Mouse (Mus musculus): ENCODE data around the gene Rbm34. TPM values are rescaled to one million over a fixed set of nuclear protein-coding genes. Genes with fewer than 3 reads are reported as not detected.
A peak's percentile ranks its signal among the peaks of the same experiment; 100 is the strongest.

The Rbm34 gene
- polyA plus RNA-seq, 1 experiment from 2014 or later: 11.7 TPM

DNA sequence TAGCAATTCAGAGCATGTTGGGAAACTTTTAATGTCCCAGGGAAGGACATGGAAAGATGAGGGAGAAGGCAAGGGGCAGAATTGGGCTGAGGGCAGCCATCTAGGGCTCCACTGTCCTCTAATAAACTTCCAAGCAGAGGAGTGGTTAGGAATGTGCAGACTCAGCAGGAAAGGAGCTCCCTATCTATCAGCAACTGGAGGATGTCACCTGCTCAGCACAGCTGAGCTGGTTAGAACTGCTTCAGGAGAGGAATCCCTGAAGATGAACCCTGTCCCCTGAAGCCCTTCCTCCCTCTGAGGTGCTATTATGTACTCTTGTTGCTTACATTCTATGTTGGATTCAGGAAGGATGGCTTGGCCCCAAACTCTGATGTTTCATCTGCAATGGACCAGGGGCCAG lies 42.8 kb downstream of the Rbm34 start:
- H3K9ac ChIP-seq (ENCODE audit: low read length): no peak overlapping the region
- H3K36me3 ChIP-seq (ENCODE audit: control insufficient read depth, insufficient read depth, low read length): peaks cover 59% of the 10 kb centered on the region
- peaks cover 4 to 22% of the 10 kb centered on the region in 2 experiments; a peak in 3 of 4 replicates for H3K4me1 ChIP-seq (ENCODE audit: control insufficient read depth in 2 of 2, insufficient read depth in 2 of 2, low read length in 2 of 2)
- H3K27ac ChIP-seq (replicated peaks in 1 of 2; ENCODE audit: control insufficient read depth in 1 of 2, insufficient read depth in 1 of 2, low read depth in 2 of 2, low read length in 2 of 2): no peak overlapping the region
- H3K4me2 ChIP-seq (ENCODE audit: low read length): no peak overlapping the region
- no peaks in the 10 kb centered on the region for H3K27me3 ChIP-seq (ENCODE audit: control insufficient read depth, insufficient read depth, low read length)
- ATAC-seq (ENCODE audit: insufficient number of reproducible peaks, insufficient read depth, low FRiP score, low read depth): no peak
- H3K9me3 ChIP-seq (ENCODE audit: control insufficient read depth, low read length): no peaks in the 10 kb centered on the region
- no peak overlapping the region for H3K4me3 ChIP-seq (ENCODE audit: control insufficient read depth in 1 of 2, insufficient read depth in 1 of 2, low read depth in 1 of 2, low read length in 2 of 2)

DNA sequence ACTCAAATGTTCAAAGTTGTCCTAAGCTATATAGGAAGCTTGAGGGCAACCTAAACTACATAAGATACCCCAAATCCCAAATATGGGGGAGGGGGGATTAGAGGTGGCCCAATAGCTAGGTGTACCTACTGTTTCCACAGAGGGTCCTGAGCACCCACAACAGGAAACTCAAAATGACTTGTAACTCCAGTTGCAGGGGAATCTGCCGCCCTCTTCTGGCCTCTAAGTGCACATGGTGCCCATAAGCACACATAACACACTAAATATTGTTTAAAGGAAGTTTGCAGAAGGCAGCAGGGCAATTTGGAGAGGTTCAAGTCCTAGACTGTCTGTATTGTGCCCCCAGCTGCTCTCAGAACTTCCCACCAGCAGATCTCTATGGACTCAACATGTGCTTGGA lies 43.8 kb downstream of the Rbm34 start:
- Histone ChIP-seq H3K9ac (ENCODE audit: low read length) (no peak overlapping the region), H3K36me3 (ENCODE audit: control insufficient read depth, insufficient read depth, low read length) (peaks cover 50% of the 10 kb centered on the region), H3K4me2 (ENCODE audit: low read length) (no peak overlapping the region), H3K27ac (replicated peaks in 1 of 2; ENCODE audit: control insufficient read depth in 1 of 2, insufficient read depth in 1 of 2, low read depth in 2 of 2, low read length in 2 of 2) (no peak overlapping the region), H3K4me1 (ENCODE audit: control insufficient read depth in 2 of 2, insufficient read depth in 2 of 2, low read length in 2 of 2) (peaks cover 4 to 15% of the 10 kb centered on the region in 2 experiments; a peak in 3 of 4 replicates), H3K27me3 (ENCODE audit: control insufficient read depth, insufficient read depth, low read length) (no peaks in the 10 kb centered on the region), H3K9me3 (ENCODE audit: control insufficient read depth, low read length) (no peaks in the 10 kb centered on the region), H3K4me3 (ENCODE audit: control insufficient read depth in 1 of 2, insufficient read depth in 1 of 2, low read depth in 1 of 2, low read length in 2 of 2) (no peak overlapping the region)
- 52% methylated on average over 1 of the region's 1 CpGs for WGBS
- no peak for ATAC-seq (ENCODE audit: insufficient number of reproducible peaks, insufficient read depth, low FRiP score, low read depth)

DNA sequence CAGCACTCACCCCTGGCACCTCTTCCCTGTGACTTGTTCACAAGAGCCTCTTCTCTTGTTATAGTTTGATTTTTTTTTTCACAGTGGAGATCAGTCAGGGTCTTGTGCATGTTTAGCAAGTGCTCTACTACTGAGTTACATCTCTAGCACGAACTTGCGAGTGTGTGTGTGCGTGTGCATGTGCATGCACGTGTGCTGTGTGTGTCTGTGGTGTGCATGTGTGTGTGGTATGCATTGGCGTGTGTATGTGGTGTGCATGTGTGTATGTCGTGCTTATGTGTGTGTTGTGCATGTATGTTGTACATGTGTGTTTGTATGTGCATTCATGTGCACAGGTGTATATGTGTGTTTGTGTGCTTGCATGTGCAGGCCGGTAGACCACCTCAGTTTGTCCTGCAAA lies 47.9 kb downstream of the Rbm34 start:
- no peak overlapping the region for H3K4me3 ChIP-seq (ENCODE audit: control insufficient read depth in 1 of 2, insufficient read depth in 1 of 2, low read depth in 1 of 2, low read length in 2 of 2)
- H3K27ac ChIP-seq (replicated peaks in 1 of 2; ENCODE audit: control insufficient read depth in 1 of 2, insufficient read depth in 1 of 2, low read depth in 2 of 2, low read length in 2 of 2): no peak overlapping the region; a peak in 1 of 4 replicates
- no peak for ATAC-seq (ENCODE audit: insufficient number of reproducible peaks, insufficient read depth, low FRiP score, low read depth)
- no peak overlapping the region for H3K9ac ChIP-seq (ENCODE audit: low read length)
- H3K4me1 ChIP-seq (ENCODE audit: control insufficient read depth in 2 of 2, insufficient read depth in 2 of 2, low read length in 2 of 2): peaks cover 9 to 10% of the 10 kb centered on the region in 2 experiments; a peak in 3 of 4 replicates
- peaks cover 13% of the 10 kb centered on the region; the same call in 1 of the 2 replicates for H3K36me3 ChIP-seq (ENCODE audit: control insufficient read depth, insufficient read depth, low read length)
- H3K27me3 ChIP-seq (ENCODE audit: control insufficient read depth, insufficient read depth, low read length): no peaks in the 10 kb centered on the region
- no peaks in the 10 kb centered on the region for H3K9me3 ChIP-seq (ENCODE audit: control insufficient read depth, low read length)
- WGBS: 90% methylated on average over 7 of the region's 7 CpGs
- no peak overlapping the region for H3K4me2 ChIP-seq (ENCODE audit: low read length)

DNA sequence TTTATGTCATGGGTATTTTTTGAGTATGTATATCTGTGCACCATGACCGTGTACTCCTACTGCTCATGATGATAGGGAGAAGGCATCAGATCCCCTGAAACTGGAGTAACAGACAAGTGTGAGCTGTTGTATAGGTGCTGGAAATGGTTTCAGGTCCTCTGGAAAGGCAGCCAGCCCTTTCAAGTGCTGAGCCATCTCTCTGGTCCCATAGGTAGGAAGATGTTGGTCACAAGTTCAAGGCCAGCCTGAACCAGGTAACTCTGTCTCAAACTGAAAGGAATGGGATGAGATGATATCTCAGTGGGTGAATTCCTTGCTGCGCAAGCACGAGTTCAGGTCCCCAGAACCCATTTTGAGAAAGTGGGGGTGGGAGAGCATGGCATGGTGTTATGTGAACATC lies 49.4 kb downstream of the Rbm34 start:
- no peak overlapping the region for H3K27ac ChIP-seq (replicated peaks in 1 of 2; ENCODE audit: control insufficient read depth in 1 of 2, insufficient read depth in 1 of 2, low read depth in 2 of 2, low read length in 2 of 2)
- H3K36me3 ChIP-seq (ENCODE audit: control insufficient read depth, insufficient read depth, low read length): 0 out of 2 replicates have a peak, but pooled peaks cover 8% of the 10 kb centered on the region
- 88% methylated on average over 3 of the region's 3 CpGs for WGBS
- no peak overlapping the region for H3K4me2 ChIP-seq (ENCODE audit: low read length)
- H3K27me3 ChIP-seq (ENCODE audit: control insufficient read depth, insufficient read depth, low read length): no peaks in the 10 kb centered on the region
- ATAC-seq (ENCODE audit: insufficient number of reproducible peaks, insufficient read depth, low FRiP score, low read depth): no peak
- no peak overlapping the region for H3K9ac ChIP-seq (ENCODE audit: low read length)
- H3K4me3 ChIP-seq (ENCODE audit: control insufficient read depth in 1 of 2, insufficient read depth in 1 of 2, low read depth in 1 of 2, low read length in 2 of 2): no peak overlapping the region
- peaks cover 18 to 21% of the 10 kb centered on the region in 2 experiments for H3K4me1 ChIP-seq (ENCODE audit: control insufficient read depth in 2 of 2, insufficient read depth in 2 of 2, low read length in 2 of 2)
- H3K9me3 ChIP-seq (ENCODE audit: control insufficient read depth, low read length): no peaks in the 10 kb centered on the region

DNA sequence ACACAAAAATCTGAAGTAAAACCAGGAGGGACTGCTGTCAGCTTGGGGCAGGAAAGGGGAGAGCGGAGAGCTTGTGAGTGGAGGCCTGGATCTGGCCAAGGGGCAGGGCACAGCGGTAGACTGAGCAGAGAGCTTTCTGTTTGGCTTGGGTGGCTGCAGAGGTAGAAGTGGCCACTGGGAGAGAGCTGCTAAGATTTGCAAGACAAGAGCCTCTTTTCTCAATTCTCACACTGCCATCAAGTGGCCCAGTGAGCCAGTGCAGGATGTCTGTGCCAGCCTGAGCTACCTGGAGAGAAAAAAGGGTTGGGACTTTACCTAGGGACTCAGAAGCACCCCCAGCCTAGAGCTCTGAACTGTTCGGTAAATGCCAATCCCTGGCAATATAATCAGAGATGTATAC lies 50.0 kb downstream of the Rbm34 start:
- 21% methylated on average over 3 of the region's 3 CpGs for WGBS
- Histone ChIP-seq H3K9ac (ENCODE audit: low read length) (no peak overlapping the region), H3K4me3 (ENCODE audit: control insufficient read depth in 1 of 2, insufficient read depth in 1 of 2, low read depth in 1 of 2, low read length in 2 of 2) (no peak overlapping the region), H3K9me3 (ENCODE audit: control insufficient read depth, low read length) (no peaks in the 10 kb centered on the region), H3K36me3 (ENCODE audit: control insufficient read depth, insufficient read depth, low read length) (0 out of 2 replicates have a peak, but pooled peaks cover 6% of the 10 kb centered on the region), H3K27me3 (ENCODE audit: control insufficient read depth, insufficient read depth, low read length) (no peaks in the 10 kb centered on the region), H3K4me2 (ENCODE audit: low read length) (no peak overlapping the region), H3K4me1 (ENCODE audit: control insufficient read depth in 2 of 2, insufficient read depth in 2 of 2, low read length in 2 of 2) (peaks cover 18 to 21% of the 10 kb centered on the region in 2 experiments), H3K27ac (replicated peaks in 1 of 2; ENCODE audit: control insufficient read depth in 1 of 2, insufficient read depth in 1 of 2, low read depth in 2 of 2, low read length in 2 of 2) (no peak overlapping the region)
- peak; percentile 46 for ATAC-seq (ENCODE audit: insufficient number of reproducible peaks, insufficient read depth, low FRiP score, low read depth)

DNA sequence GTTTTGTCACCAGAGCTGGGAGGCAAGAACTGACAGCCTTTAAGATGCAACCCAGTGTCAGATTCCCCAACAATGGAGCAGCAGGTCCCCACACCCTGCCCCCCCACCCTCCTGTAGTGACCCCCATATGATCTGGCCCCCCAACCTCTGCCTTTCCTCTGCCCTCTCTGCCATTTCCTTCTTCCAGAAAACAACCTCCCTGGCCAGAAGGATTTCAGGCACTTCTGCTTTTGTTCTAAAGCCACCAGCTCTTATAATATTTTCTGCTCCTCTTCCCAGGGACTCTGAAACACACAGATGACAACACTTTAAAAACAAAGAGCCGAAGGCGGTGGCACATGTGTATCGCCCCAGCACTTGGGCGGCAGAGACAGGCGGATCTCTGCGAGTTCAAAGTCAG lies 50.5 kb downstream of the Rbm34 start:
- Histone ChIP-seq H3K4me2 (ENCODE audit: low read length) (no peak overlapping the region), H3K27ac (replicated peaks in 1 of 2; ENCODE audit: control insufficient read depth in 1 of 2, insufficient read depth in 1 of 2, low read depth in 2 of 2, low read length in 2 of 2) (no peak overlapping the region), H3K9me3 (ENCODE audit: control insufficient read depth, low read length) (no peaks in the 10 kb centered on the region), H3K4me1 (ENCODE audit: control insufficient read depth in 2 of 2, insufficient read depth in 2 of 2, low read length in 2 of 2) (peaks cover 18 to 21% of the 10 kb centered on the region in 2 experiments), H3K9ac (ENCODE audit: low read length) (no peak overlapping the region), H3K4me3 (ENCODE audit: control insufficient read depth in 1 of 2, insufficient read depth in 1 of 2, low read depth in 1 of 2, low read length in 2 of 2) (no peak overlapping the region), H3K36me3 (ENCODE audit: control insufficient read depth, insufficient read depth, low read length) (0 out of 2 replicates have a peak, but pooled peaks cover 1% of the 10 kb centered on the region), H3K27me3 (ENCODE audit: control insufficient read depth, insufficient read depth, low read length) (no peaks in the 10 kb centered on the region)
- whole genome bisulfite sequencing: 77% methylated on average over 6 of the region's 6 CpGs
- ATAC-seq (ENCODE audit: insufficient number of reproducible peaks, insufficient read depth, low FRiP score, low read depth): no peak

DNA sequence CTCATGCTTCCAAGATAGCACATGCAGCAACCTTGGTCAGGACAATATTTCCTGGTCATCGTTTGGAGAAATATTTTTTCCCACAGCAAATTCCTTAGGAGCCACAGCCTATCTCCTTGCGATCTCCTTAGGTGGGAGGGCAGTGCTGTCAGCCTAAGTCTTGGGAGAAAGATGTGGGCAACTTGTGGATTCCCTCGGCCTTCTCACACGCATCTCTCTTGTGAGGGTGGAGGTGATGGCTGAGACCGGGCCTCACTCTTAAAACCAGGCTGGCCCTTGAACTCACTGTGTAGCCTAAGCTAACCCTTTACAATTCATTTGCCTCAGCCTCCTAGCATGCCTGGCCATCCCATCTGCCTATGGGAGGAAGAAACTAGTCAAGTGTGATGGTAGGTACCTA lies 51.2 kb downstream of the Rbm34 start:
- no peak overlapping the region for H3K4me2 ChIP-seq (ENCODE audit: low read length)
- H3K27ac ChIP-seq (replicated peaks in 1 of 2; ENCODE audit: control insufficient read depth in 1 of 2, insufficient read depth in 1 of 2, low read depth in 2 of 2, low read length in 2 of 2): peak overlapping the region; percentile 25 to 63; a peak in 2 of 4 replicates
- no peaks in the 10 kb centered on the region for H3K9me3 ChIP-seq (ENCODE audit: control insufficient read depth, low read length)
- peaks cover 20 to 24% of the 10 kb centered on the region in 2 experiments for H3K4me1 ChIP-seq (ENCODE audit: control insufficient read depth in 2 of 2, insufficient read depth in 2 of 2, low read length in 2 of 2)
- no peak overlapping the region for H3K9ac ChIP-seq (ENCODE audit: low read length)
- WGBS: 74% methylated on average over 5 of the region's 5 CpGs
- no peaks in the 10 kb centered on the region for H3K36me3 ChIP-seq (ENCODE audit: control insufficient read depth, insufficient read depth, low read length)
- no peak overlapping the region for H3K4me3 ChIP-seq (ENCODE audit: control insufficient read depth in 1 of 2, insufficient read depth in 1 of 2, low read depth in 1 of 2, low read length in 2 of 2)
- no peaks in the 10 kb centered on the region for H3K27me3 ChIP-seq (ENCODE audit: control insufficient read depth, insufficient read depth, low read length)
- no peak for ATAC-seq (ENCODE audit: insufficient number of reproducible peaks, insufficient read depth, low FRiP score, low read depth)

DNA sequence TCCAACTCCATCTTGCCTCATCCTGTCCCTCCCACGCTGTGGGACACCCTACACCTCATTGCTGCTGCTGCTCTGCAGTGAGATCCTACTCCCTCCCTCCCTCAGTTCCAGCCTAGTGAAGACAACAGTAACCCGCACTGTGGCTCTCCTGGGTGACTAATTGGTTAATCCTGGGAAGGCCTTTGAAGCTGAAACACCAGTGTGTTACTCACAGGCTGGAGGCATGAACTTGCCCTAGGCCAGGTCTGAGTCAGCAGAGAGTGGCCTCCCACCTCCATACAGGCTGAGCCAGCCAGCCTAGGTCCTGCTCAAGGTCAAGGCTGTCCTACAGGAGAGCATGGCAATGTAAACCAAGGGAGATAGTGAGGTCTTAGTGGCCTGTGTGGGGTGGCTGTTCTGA lies 51.6 kb downstream of the Rbm34 start:
- Histone ChIP-seq H3K36me3 (ENCODE audit: control insufficient read depth, insufficient read depth, low read length) (no peaks in the 10 kb centered on the region), H3K9ac (ENCODE audit: low read length) (no peak overlapping the region), H3K4me1 (ENCODE audit: control insufficient read depth in 2 of 2, insufficient read depth in 2 of 2, low read length in 2 of 2) (peaks cover 24 to 29% of the 10 kb centered on the region in 2 experiments), H3K9me3 (ENCODE audit: control insufficient read depth, low read length) (no peaks in the 10 kb centered on the region), H3K4me3 (ENCODE audit: control insufficient read depth in 1 of 2, insufficient read depth in 1 of 2, low read depth in 1 of 2, low read length in 2 of 2) (no peak overlapping the region), H3K27ac (replicated peaks in 1 of 2; ENCODE audit: control insufficient read depth in 1 of 2, insufficient read depth in 1 of 2, low read depth in 2 of 2, low read length in 2 of 2) (peak overlapping the region; percentile 25 to 63; a peak in 2 of 4 replicates), H3K27me3 (ENCODE audit: control insufficient read depth, insufficient read depth, low read length) (no peaks in the 10 kb centered on the region), H3K4me2 (ENCODE audit: low read length) (no peak overlapping the region)
- no peak for ATAC-seq (ENCODE audit: insufficient number of reproducible peaks, insufficient read depth, low FRiP score, low read depth)
- 55% methylated on average over 2 of the region's 2 CpGs for WGBS

All from heart, embryonic 14.5 days (tissue).